Mouse (Mus musculus): ENCODE data around the gene Qars.

The Qars gene

DNA sequence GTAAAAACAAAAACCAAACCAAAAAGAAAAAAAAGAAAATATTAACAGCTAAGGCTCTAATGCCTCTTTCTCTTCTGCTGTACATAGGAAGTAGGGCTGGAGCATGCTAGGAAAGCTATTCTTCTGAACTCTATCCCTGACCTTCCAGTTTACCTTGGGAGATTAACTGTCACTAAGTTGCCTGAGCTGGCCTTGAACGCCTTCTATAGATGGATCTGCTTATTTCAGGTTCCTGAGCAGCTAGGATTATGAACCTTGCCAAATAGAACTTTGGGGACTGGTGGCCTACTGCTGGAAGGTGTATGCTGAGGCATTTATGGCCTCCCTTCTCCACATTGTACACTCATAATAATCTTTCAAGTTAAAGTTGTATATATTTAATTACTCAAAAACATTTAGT, 23.4 kb downstream of the Qars start:
- DNase-seq (ENCODE audit: low read depth, low spot score) = no peak

DNA sequence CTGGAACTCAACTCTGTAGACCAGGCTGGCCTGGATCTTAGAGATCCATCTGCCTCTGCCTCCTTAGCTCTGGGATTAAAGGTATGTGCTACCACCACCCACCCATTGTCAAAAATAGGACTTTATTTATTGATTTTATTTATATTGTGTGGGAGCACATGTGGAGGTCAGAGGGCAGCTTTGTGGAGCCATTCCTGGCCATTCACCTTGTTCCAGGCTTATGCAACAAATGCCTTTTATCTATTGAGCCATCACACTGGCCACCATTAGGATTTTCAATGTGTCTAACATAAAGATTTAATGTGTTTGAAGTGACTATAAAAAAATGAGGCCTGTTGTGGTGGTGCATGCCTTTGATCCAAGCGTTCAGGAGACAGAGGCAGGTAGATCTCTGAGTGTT, 24.0 kb downstream of the Qars start:
- DNase-seq (ENCODE audit: low read depth, low spot score) = no peak

GRCm38 (mm10) chr9:108540846-108541245, 33.3 kb downstream of the Qars start:
- DNase-seq (ENCODE audit: low read depth, low spot score) = no peak

DNA sequence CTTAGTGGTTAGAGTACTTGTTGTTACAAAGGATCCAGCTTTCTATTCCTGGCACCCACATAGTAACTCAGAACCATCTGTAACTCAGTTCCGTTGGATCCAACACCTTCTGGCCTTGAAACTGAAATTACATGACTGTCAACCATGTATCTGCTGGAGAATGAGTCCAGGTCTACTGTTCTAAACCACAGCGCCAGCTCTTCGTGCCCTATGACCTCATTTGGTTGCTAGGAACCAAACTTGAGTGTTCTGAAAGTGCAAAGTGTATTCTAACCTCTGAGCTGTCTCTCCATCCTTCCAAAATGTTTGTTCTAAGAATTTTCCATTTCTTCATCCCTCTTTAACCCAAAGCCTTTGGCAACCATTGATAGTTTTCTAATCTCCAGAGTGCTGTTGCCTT, 38.5 kb downstream of the Qars start:
- no peak for DNase-seq (ENCODE audit: low read depth, low spot score)

DNA sequence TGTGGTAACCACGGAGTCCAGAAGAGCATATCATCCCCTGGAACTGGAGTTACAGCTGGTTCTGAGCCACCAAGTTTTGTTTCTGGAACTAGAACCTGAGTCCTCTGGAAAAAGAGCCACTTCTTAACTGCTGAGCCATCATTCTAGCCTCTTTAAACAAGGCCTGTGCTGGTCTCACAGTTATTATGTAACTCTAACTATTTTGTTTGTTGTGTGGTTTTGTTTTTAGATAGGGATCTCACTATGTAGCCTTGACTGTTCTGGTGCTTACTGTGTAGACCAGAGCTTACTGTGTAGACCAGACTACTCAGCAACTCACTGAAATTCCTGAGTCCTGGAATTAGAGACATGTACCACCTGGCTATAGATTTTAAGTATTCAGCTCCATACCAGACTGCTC, 39.4 kb downstream of the Qars start:
- DNase-seq (ENCODE audit: low read depth, low spot score) = no peak

GRCm38 (mm10) chr9:108559169-108559568, 51.7 kb downstream of the Qars start:
- DNase-seq (ENCODE audit: low read depth, low spot score) = no peak

DNA sequence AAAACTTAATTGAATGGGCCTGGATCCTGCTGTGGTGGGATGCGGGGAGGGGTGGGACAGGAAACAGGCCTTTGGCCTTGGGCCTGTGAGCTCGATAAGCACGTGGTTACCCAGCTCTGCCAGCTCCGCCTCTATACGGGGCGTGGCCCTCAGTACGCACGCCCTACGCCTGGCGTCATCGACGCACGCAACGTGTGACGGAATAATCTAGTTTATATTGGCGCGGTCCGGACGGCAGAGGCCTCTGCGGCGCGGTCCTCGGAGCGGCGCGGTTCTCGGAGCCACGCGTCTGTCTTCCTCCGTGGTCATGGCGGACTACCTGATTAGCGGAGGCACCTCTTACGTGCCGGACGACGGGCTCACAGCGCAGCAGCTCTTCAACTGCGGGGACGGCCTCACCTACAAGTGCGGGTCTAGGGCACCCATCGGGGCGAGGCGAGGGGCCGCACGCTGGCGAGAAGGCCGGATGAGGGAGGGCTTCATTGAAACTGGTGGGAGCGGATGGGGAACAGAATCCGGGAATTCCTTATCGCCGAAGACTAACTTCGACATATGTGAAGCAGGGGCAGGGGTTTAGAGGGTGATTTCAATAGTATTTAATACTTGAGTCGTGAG, 52.8 kb downstream of the Qars start, which contains the start of gene Impdh2:
Impdh2 (plus strand) TSS at position 60 of the 615 bp plus-strand sequence.
- peak; percentile 87 for DNase-seq (ENCODE audit: low read depth, low spot score)

DNA sequence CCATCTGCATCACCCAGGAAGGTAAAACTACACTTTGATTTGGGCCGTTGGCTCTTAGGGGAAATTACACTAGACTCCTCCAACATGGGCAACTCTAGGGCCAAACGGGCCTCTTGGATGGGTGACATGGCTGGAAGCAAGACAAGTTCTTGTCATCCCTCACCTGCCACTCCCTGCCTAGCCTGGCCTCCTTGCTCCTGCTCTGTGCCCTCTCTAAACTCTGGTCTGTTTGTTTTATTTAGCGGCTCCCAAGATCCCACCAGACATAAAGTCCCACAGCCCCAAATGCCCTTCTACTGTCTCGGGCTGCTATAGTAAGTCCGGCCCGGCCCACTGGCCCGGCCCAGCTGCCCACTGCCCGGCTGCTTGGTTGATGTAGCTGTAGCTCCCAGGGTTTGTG, 56.2 kb downstream of the Qars start:
- no peak for DNase-seq (ENCODE audit: low read depth, low spot score)

- no peak for DNase-seq (ENCODE audit: low read depth, low spot score)
Observed at GRCm38 (mm10) chr9:108564131-108564530, 56.6 kb downstream of the Qars start.

All from brain, embryonic 18.5 days (tissue).